Mouse (Mus musculus) myocyte (in vitro differentiated cells): ENCODE measurements around the gene Bhlhe40.

Source experiments
- E2F4 ChIP-seq: IDR thresholded peaks from one replicate; pipeline ENCODE4 v1.6.1; 2011; ENCODE audit warnings: mild to moderate bottlenecking, control low read depth, moderate library complexity; ENCODE audit not compliant: insufficient read depth
- MYOD1 ChIP-seq, 3 experiments: IDR thresholded peaks; one replicate each; pipeline ENCODE4 v1.6.1; 2011; ENCODE audit warnings: control low read depth in 2 of 3, low read depth in 2 of 3, mild to moderate bottlenecking in 2 of 3, moderate library complexity in 1 of 3; ENCODE audit not compliant: insufficient read length in 2 of 3, control insufficient read depth in 1 of 3
- MYOG ChIP-seq, 3 experiments: IDR thresholded peaks; one replicate each; pipeline ENCODE4 v1.6.1; 2011; ENCODE audit warnings: control low read depth in 2 of 3, low read depth in 2 of 3, mild to moderate bottlenecking in 2 of 3; ENCODE audit not compliant: insufficient read length in 2 of 3, control insufficient read depth in 1 of 3, insufficient read depth in 1 of 3
- POLR2A ChIP-seq: IDR thresholded peaks from one replicate; pipeline ENCODE4 v1.6.1; 2011; ENCODE audit warnings: low read depth, mild to moderate bottlenecking, control low read depth, moderate library complexity; ENCODE audit not compliant: insufficient read length
- USF1 ChIP-seq: IDR thresholded peaks from one replicate; pipeline ENCODE4 v1.6.1; 2011; ENCODE audit warnings: low read depth, mild to moderate bottlenecking, control low read depth, moderate library complexity

GRCm38 (mm10) chr6:108680503-108680902 is 20.1 kb downstream of the Bhlhe40 start:
- TF ChIP-seq USF1 (no peak), POLR2A (no peak), E2F4 (no peak), MYOD1 (IDR thresholded peaks at IDR 0.05; ENCODE audit: control insufficient read depth in 1 of 3, insufficient read length in 2 of 3, low read depth in 2 of 3) (no peak), MYOG (IDR thresholded peaks at IDR 0.05; ENCODE audit: control insufficient read depth in 1 of 3, insufficient read depth in 1 of 3, insufficient read length in 2 of 3, low read depth in 2 of 3) (no peak)
